Mouse (Mus musculus) liver, adult 2 months (tissue): ENCODE measurements around the gene Gm38431. TPM values are rescaled to one million over a fixed set of nuclear protein-coding genes. Genes with fewer than 3 reads are reported as not detected.

ENCODE experiments used
- DNase-seq: peaks from one replicate; pipeline ENCODE4 v3.0.0-alpha.2; 2011; ENCODE audit warnings: low read depth, low spot score; ENCODE audit errors: extremely low read depth
- H3K27ac ChIP-seq: fragments of 200-500 bp; replicated peaks from 2 replicates; pipeline ENCODE4 v1.5.1; 2012; ENCODE audit warnings: low read depth, mild to moderate bottlenecking, control low read depth, inconsistent platforms, low read length; ENCODE audit not compliant: insufficient read depth
- H3K27me3 ChIP-seq: fragments of 200-500 bp; 2 replicates; pipeline ENCODE4 v1.6.1; 2012; ENCODE audit warnings: mild to moderate bottlenecking, moderate library complexity, low read length, inconsistent platforms; ENCODE audit not compliant: control insufficient read depth, insufficient read depth
- H3K36me3 ChIP-seq: fragments of 200-500 bp; 2 replicates; pipeline ENCODE4 v1.6.1; 2012; ENCODE audit warnings: low read length, inconsistent platforms; ENCODE audit not compliant: control insufficient read depth, insufficient read depth
- H3K4me1 ChIP-seq: fragments of 200-500 bp; 2 replicates; pipeline ENCODE4 v1.6.1; 2011; ENCODE audit warnings: low read length; ENCODE audit not compliant: control insufficient read depth, insufficient read depth
- H3K4me3 ChIP-seq: fragments of 200-500 bp; 2 replicates; pipeline ENCODE4 v1.5.1; 2011; ENCODE audit warnings: low read depth, mild to moderate bottlenecking, control low read depth, low read length, moderate library complexity; ENCODE audit not compliant: insufficient read depth
- H3K79me2 ChIP-seq: fragments of 200-500 bp; 2 replicates; pipeline ENCODE4 v1.6.1; 2012; ENCODE audit warnings: inconsistent platforms, mild to moderate bottlenecking, low read length, moderate library complexity; ENCODE audit not compliant: control insufficient read depth, insufficient read depth
- H3K9ac ChIP-seq: fragments of 200-500 bp; 2 replicates; pipeline ENCODE4 v1.6.1; 2012; ENCODE audit warnings: low read depth, mild to moderate bottlenecking, control low read depth, inconsistent platforms, low read length
- CTCF ChIP-seq: fragments of 200-500 bp; IDR thresholded peaks from 2 replicates; pipeline ENCODE4 v1.5.1; 2011; ENCODE audit warnings: low read depth, low read length, control low read depth
- POLR2A ChIP-seq: fragments of 200-500 bp; IDR thresholded peaks from 2 replicates; pipeline ENCODE4 v1.6.1; 2011; ENCODE audit warnings: low read length, control low read depth; ENCODE audit not compliant: insufficient read depth; ENCODE audit errors: extremely low read depth
- WGBS: fragments of 180-500 bp; shearing (Covaris S2); methylation state at CpG from one replicate; pipeline ENCODE4 v1.1.7; 2018; 5-methylcytosine and 5-hydroxymethylcytosine counted together
- polyA plus RNA-seq: library from polyadenylated mRNA; depleted of rRNA; stranded (reverse); fragments of >200 nt; gene quantifications from 2 replicates; pipeline ENCODE4 v1.2.3, GENCODE M21; 2012
- total RNA-seq: library from RNA; depleted of rRNA; stranded (reverse); fragments of >200 nt; gene quantifications from 2 replicates; pipeline ENCODE4 v1.2.3, GENCODE M21; 2014

Gm38431 gene
- total and polyA plus RNA-seq, 2 experiments: 2.5 to 5.8 TPM

DNA sequence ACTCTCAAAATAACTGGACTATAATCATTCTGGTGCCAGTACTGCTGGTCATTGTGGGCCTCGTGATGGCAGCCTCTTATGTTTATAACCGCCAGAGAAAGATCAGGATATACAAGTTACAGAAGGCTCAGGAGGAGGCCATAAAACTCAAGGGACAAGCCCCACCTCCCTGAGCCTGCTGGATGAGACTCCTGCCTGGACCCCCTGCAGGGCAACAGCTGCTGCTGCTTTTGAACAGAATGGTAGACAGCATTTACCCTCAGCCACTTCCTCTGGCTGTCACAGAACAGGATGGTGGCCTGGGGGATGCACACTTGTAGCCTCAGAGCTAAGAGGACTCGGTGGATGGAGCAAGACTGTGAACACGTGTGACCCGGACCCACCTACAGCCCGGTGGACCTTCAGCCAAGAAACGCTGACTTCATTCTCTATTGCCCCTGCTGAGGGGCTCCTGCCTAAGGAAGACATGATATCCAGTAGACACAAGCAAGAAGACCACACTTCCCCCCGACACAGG lies 64.0 kb downstream of the Gm38431 start:
- no peak overlapping the region for H3K27ac ChIP-seq
- H3K27me3 ChIP-seq: no peaks in the 10 kb centered on the region
- no peaks in the 10 kb centered on the region for H3K79me2 ChIP-seq
- H3K9ac ChIP-seq: no peak overlapping the region
- TF ChIP-seq CTCF: no peak
- TF ChIP-seq POLR2A: no peak
- WGBS: 87% methylated on average over 8 of the region's 8 CpGs
- H3K36me3 ChIP-seq: peaks cover 2% of the 10 kb centered on the region; the same call in 1 of the 2 replicates
- peaks cover 15% of the 10 kb centered on the region for H3K4me1 ChIP-seq
- no peak for DNase-seq
- no peak overlapping the region for H3K4me3 ChIP-seq

DNA sequence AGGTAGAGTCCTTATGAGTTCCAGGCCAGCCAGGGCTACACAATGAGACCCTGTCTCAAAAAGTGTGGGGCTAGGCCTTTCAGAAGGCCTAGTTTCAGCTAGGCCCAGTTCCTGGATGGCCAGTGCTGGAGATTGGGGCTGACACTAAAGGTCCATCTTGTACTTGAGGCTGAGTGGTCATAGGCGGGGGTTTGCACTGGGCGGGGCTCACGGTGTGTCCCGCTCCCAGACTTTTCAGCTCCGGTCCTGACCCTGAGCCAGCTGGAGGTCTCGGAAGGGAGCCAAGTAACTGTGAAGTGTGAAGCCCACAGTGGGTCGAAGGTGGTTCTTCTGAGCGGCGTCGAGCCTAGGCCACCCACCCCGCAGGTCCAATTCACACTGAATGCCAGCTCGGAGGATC lies 64.9 kb downstream of the Gm38431 start:
- Histone ChIP-seq H3K4me1 (peaks cover 15% of the 10 kb centered on the region), H3K79me2 (no peaks in the 10 kb centered on the region), H3K4me3 (no peak overlapping the region), H3K36me3 (peaks cover 2% of the 10 kb centered on the region; the same call in 1 of the 2 replicates), H3K27me3 (no peaks in the 10 kb centered on the region), H3K9ac (no peak overlapping the region), H3K27ac (no peak overlapping the region)
- TF ChIP-seq CTCF (no peak), POLR2A (no peak)
- 92% methylated on average over 12 of the region's 12 CpGs for WGBS
- DNase-seq: no peak

DNA sequence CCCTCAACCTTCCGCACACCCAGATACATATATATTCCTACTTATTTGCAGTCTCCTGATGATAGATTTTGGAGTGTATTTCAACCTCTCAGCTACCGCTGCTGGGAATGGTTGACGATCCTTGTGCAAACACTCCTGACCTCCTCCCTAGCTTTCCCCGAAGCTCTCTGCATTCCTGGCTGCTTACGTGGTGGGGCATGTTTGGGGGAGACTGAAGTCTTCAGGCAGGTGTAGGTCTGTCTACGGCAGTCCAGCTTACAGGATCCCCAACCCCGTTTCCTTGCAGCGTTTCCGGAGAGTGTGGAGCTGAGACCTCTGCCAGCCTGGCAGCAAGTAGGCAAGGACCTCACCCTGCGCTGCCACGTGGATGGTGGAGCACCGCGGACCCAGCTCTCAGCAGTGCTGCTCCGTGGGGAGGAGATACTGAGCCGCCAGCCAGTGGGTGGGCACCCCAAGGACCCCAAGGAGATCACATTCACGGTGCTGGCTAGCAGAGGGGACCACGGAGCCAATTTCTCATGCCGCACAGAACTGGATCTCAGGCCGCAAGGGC lies 66.5 kb downstream of the Gm38431 start:
- WGBS: 84% methylated on average over 19 of the region's 19 CpGs
- no peak overlapping the region for H3K27ac ChIP-seq

DNA sequence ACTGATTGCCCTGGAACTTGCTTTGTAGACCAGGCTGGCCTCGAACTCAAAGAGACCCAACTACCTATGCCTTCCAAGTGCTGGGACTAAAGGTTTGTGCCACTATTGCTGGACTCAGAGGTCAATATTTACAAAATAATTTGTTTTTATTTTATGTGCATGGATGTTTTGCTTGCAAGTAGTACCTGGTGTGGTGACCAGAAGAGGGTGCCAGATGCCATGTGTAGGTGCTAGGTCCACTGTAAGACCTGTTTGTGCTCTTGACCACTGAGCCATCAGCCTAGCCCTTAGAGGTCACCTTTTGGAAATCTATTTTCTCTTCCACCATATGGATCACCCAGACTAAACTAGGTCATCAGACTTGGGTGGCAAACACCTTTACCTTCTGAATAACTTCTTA lies 69.1 kb downstream of the Gm38431 start:
- peaks cover 14% of the 10 kb centered on the region for H3K36me3 ChIP-seq
- no peaks in the 10 kb centered on the region for H3K79me2 ChIP-seq
- H3K27me3 ChIP-seq: no peaks in the 10 kb centered on the region
- DNase-seq: no peak
- H3K4me1 ChIP-seq: no peaks in the 10 kb centered on the region
- no peak overlapping the region for H3K9ac ChIP-seq
- H3K27ac ChIP-seq: no peak overlapping the region
- peak; percentile 11; the same call in 1 of the 2 replicates for TF ChIP-seq CTCF
- TF ChIP-seq POLR2A: no peak
- WGBS: 80% methylated on average over 1 of the region's 1 CpGs
- no peak overlapping the region for H3K4me3 ChIP-seq

More for the DNA sequence above, 66.5 kb downstream of the Gm38431 start:
- no peak for TF ChIP-seq POLR2A
- no peak for TF ChIP-seq CTCF
- Histone ChIP-seq H3K27me3 (no peaks in the 10 kb centered on the region), H3K79me2 (no peaks in the 10 kb centered on the region), H3K9ac (no peak overlapping the region), H3K4me3 (no peak overlapping the region), H3K36me3 (peaks cover 12% of the 10 kb centered on the region), H3K4me1 (peaks cover 8% of the 10 kb centered on the region)
- DNase-seq: no peak

DNA sequence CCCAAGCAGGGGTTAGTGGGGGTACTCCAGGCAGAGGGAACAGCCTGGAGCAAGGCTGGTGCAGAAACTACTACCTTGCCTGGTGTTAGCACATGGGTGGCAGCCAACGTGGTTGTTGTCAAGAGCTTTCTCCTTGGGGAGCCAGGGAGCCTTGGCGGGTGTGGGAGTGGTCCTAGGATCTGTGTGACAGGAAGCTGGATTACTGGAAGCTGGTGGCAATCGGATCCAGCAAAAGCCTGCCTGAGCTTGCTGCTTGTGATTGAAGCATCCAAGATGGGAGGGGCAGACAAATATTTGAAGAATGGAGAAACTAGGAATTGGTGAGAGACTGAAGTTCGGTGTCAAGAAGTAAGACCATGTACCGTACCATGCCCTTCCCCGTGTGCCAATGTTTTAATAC lies 69.5 kb downstream of the Gm38431 start:
- Histone ChIP-seq H3K4me3 (no peak overlapping the region), H3K36me3 (peaks cover 12% of the 10 kb centered on the region), H3K79me2 (no peaks in the 10 kb centered on the region), H3K4me1 (0 out of 2 replicates have a peak, but pooled peaks cover under 1% of the 10 kb centered on the region), H3K27me3 (no peaks in the 10 kb centered on the region), H3K27ac (no peak overlapping the region), H3K9ac (no peak overlapping the region)
- TF ChIP-seq CTCF: no peak
- TF ChIP-seq POLR2A: no peak
- no peak for DNase-seq
- 50% methylated on average over 6 of the region's 6 CpGs for WGBS

DNA sequence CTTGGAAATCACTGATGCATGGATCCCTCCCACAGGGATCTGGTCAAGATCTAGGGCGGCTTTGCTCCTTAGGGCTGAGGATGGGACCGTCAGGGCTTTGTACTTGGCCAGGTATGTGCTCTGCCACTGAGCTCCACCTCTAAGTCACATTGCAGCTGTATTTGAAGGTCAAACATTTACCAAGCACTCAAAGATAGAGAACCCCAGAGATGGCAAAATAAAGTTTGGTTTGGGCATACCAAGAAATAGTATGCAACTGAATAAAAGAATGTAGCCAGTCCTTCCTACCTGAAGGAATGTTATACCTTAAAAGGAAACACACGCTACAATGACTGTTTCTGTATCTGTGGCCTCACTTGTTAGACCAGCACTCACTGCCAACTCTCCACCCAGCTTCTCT lies 70.4 kb downstream of the Gm38431 start:
- H3K4me1 ChIP-seq: peaks cover 4% of the 10 kb centered on the region; the same call in 1 of the 2 replicates
- 93% methylated on average over 3 of the region's 3 CpGs for WGBS

More for the DNA sequence above, 70.4 kb downstream of the Gm38431 start:
- Histone ChIP-seq H3K36me3 (peaks cover 12% of the 10 kb centered on the region), H3K27ac (no peak overlapping the region), H3K9ac (no peak overlapping the region), H3K27me3 (no peaks in the 10 kb centered on the region), H3K4me3 (no peak overlapping the region), H3K79me2 (peaks cover 4% of the 10 kb centered on the region; the same call in 1 of the 2 replicates)
- DNase-seq: no peak
- TF ChIP-seq CTCF: no peak
